Mouse (Mus musculus) stomach, embryonic 16.5 days (tissue): ENCODE measurements around the gene Psmb10. TPM values are rescaled to one million over a fixed set of nuclear protein-coding genes. Genes with fewer than 3 reads are reported as not detected.

Source experiments
- ATAC-seq: fragments of 200-750 bp; cut with Nextera tagmentation; 2 replicates; pipeline ENCODE4 v1.8.0; 2017; ENCODE audit warnings: moderate number of reproducible peaks, moderate TSS enrichment; ENCODE audit not compliant: insufficient read depth, low FRiP score
- H3K27ac ChIP-seq: fragments of 300-500 bp; sonication (generic); 2 replicates; pipeline ENCODE4 v1.5.1; 2014; ENCODE audit warnings: low read length
- H3K27me3 ChIP-seq: fragments of 300-500 bp; sonication (generic); 2 replicates; pipeline ENCODE4 v1.6.1; 2014; ENCODE audit warnings: low read length, control low read depth, mixed read lengths; ENCODE audit not compliant: control insufficient read depth, insufficient read depth
- H3K36me3 ChIP-seq: fragments of 300-500 bp; sonication (generic); 2 replicates; pipeline ENCODE4 v1.6.1; 2014; ENCODE audit warnings: low read length; ENCODE audit not compliant: control insufficient read depth, insufficient read depth
- H3K4me1 ChIP-seq: fragments of 300-500 bp; sonication (generic); 2 replicates; pipeline ENCODE4 v1.6.1; 2014; ENCODE audit warnings: low read length, control low read depth, mixed read lengths; ENCODE audit not compliant: control insufficient read depth, insufficient read depth
- H3K4me2 ChIP-seq: fragments of 300-500 bp; sonication (generic); 2 replicates; pipeline ENCODE4 v1.6.1; 2014; ENCODE audit warnings: low read depth, low read length, mixed read lengths
- H3K4me3 ChIP-seq: fragments of 300-500 bp; sonication (generic); replicated peaks from 2 replicates; pipeline ENCODE4 v1.5.1; 2014; ENCODE audit warnings: mild to moderate bottlenecking, low read length
- H3K9ac ChIP-seq: fragments of 300-500 bp; sonication (generic); 2 replicates; pipeline ENCODE4 v1.6.1; 2014; ENCODE audit warnings: low read length
- H3K9me3 ChIP-seq: fragments of 300-500 bp; sonication (generic); replicated peaks from 2 replicates; pipeline ENCODE4 v1.6.1; 2016; ENCODE audit warnings: low read length, control low read depth; ENCODE audit not compliant: control insufficient read depth
- WGBS: fragments of 180-500 bp; shearing (Covaris S2); extraction: QIAGEN DNeasy Blood & Tissue Kit; methylation state at CpG from one replicate; pipeline ENCODE4 v1.1.7; 2014; 5-methylcytosine and 5-hydroxymethylcytosine counted together
- polyA plus RNA-seq: library from polyadenylated mRNA; unstranded; fragments of >200 nt; fragmentation: Nextera tagmentation; extraction: Ambion mirVana; gene quantifications from 2 replicates; pipeline ENCODE4 v1.2.1, GENCODE M21; 2015

Psmb10 gene
- polyA plus RNA-seq, 1 experiment from 2014 or later: 59.5 TPM

DNA sequence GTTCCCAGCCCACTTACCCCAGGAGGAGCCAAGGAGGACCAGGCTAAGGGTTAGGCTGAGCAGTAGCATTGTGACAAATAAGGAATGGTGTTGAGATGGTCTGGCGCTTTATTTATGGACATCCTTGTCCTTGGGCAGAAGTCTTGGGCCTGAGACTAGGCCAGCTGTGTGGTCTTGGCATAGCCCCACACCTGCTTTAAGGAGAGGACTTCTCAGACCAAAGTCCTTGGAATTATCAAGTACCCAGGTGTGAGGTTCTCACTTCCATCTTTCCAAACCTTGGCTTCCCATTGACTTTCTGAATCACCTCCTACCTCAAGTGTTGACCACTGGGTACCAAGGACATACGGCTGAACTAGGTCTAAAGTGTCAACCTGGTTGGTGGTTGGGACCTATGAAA, 4.5 kb downstream of the Psmb10 start, which contains the start of gene Ctrl:
Gene Ctrl (minus strand): TSS at position 101 of the 400 bp plus-strand sequence.
- no peak within 1 kb of the TSS for H3K27ac ChIP-seq
- H3K9ac ChIP-seq: no peak within 1 kb of the TSS
- 0 out of 2 replicates have a peak, but pooled peaks cover 6% of the 10 kb centered on the region for H3K4me1 ChIP-seq
- no peaks in the 10 kb centered on the region for H3K9me3 ChIP-seq
- H3K4me3 ChIP-seq: no peak within 1 kb of the TSS
- no peak within 1 kb of the TSS for H3K4me2 ChIP-seq
- no peak for ATAC-seq
- no peaks in the 10 kb centered on the region for H3K36me3 ChIP-seq
- no peaks in the 10 kb centered on the region for H3K27me3 ChIP-seq
- WGBS: 86% methylated on average over 2 of the region's 2 CpGs

GRCm38 (mm10) chr8:105932525-105932924, 5.7 kb downstream of the Psmb10 start:
- 87% methylated on average over 11 of the region's 11 CpGs for WGBS

DNA sequence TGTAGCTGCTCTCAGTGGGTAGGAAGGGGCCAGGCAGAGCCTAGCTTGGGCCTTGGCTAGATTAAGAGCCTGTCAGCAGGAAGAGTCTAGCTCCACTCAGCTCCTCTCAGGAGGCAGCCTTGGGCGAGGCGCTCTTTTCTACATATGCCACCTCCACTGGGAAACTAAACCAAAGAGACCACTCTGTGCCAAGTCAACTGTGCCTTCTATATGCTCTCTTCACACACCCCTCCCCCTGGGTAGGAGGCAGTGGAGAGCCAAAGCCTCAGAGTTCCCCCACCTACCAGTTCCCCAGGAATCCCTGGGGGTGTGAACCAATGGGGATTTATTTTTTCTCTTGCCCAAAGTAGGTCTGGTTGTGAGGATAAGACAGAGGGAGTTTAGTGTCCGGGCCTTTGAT, 7.0 kb downstream of the Psmb10 start:
- WGBS: 96% methylated on average over 3 of the region's 3 CpGs
- H3K9me3 ChIP-seq: no peaks in the 10 kb centered on the region
- ATAC-seq: no peak
- no peak overlapping the region for H3K4me2 ChIP-seq
- H3K4me3 ChIP-seq: no peak overlapping the region
- no peaks in the 10 kb centered on the region for H3K36me3 ChIP-seq
- no peak overlapping the region for H3K27ac ChIP-seq
- no peaks in the 10 kb centered on the region for H3K27me3 ChIP-seq
- no peak overlapping the region for H3K9ac ChIP-seq
- 0 out of 2 replicates have a peak, but pooled peaks cover 2% of the 10 kb centered on the region for H3K4me1 ChIP-seq

More at GRCm38 (mm10) chr8:105932525-105932924, 5.7 kb downstream of the Psmb10 start:
- Histone ChIP-seq H3K9me3 (no peaks in the 10 kb centered on the region), H3K9ac (no peak overlapping the region), H3K4me3 (no peak overlapping the region), H3K27me3 (no peaks in the 10 kb centered on the region), H3K4me1 (0 out of 2 replicates have a peak, but pooled peaks cover 6% of the 10 kb centered on the region), H3K4me2 (no peak overlapping the region), H3K27ac (no peak overlapping the region), H3K36me3 (no peaks in the 10 kb centered on the region)
- ATAC-seq: no peak

DNA sequence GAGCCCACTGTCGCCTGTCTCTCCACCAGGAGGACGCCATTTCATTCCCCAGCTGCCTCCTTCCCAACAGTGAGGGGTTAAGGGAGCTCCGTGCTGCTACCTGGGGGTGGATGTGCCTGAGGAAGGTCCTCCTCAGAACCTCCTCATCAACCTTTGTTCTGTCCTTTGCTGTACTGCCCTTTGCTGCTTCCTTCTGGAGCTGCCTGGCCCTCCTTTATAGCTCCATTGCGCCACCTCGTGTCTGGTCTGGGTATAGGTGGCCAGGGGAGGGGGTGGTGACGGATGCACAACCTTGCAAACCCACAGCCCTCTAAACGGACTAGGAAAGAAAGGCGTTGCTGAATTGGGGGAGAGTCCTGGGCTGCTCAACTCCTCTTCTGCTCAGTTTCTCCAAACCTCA, 7.6 kb downstream of the Psmb10 start:
- no peaks in the 10 kb centered on the region for H3K9me3 ChIP-seq
- H3K4me2 ChIP-seq: no peak overlapping the region
- WGBS: 19% methylated on average over 8 of the region's 8 CpGs
- H3K27ac ChIP-seq: no peak overlapping the region
- no peaks in the 10 kb centered on the region for H3K4me1 ChIP-seq
- H3K4me3 ChIP-seq: no peak overlapping the region
- H3K9ac ChIP-seq: 0 out of 2 replicates have a peak overlapping the region, but pooled peaks have one; percentile 4
- peak; percentile 29; the same call in 1 of the 2 replicates for ATAC-seq
- no peaks in the 10 kb centered on the region for H3K36me3 ChIP-seq
- H3K27me3 ChIP-seq: no peaks in the 10 kb centered on the region

- Histone ChIP-seq H3K4me1 (no peaks in the 10 kb centered on the region), H3K36me3 (no peaks in the 10 kb centered on the region), H3K4me2 (no peak overlapping the region), H3K9me3 (no peaks in the 10 kb centered on the region), H3K27ac (no peak overlapping the region), H3K4me3 (no peak overlapping the region), H3K9ac (no peak overlapping the region), H3K27me3 (no peaks in the 10 kb centered on the region)
- ATAC-seq: no peak
- 57% methylated on average over 3 of the region's 3 CpGs for WGBS
Observed at GRCm38 (mm10) chr8:105925123-105925522, 13.1 kb downstream of the Psmb10 start.

- H3K4me1 ChIP-seq: no peaks in the 10 kb centered on the region
- 84% methylated on average over 3 of the region's 3 CpGs for WGBS
- no peak overlapping the region for H3K4me3 ChIP-seq
- H3K36me3 ChIP-seq: no peaks in the 10 kb centered on the region
- H3K9me3 ChIP-seq: no peaks in the 10 kb centered on the region
- ATAC-seq: no peak
- no peak overlapping the region for H3K4me2 ChIP-seq
- H3K27me3 ChIP-seq: no peaks in the 10 kb centered on the region
- no peak overlapping the region for H3K27ac ChIP-seq
- H3K9ac ChIP-seq: no peak overlapping the region
Observed at GRCm38 (mm10) chr8:105919390-105919789, 18.9 kb downstream of the Psmb10 start.

DNA sequence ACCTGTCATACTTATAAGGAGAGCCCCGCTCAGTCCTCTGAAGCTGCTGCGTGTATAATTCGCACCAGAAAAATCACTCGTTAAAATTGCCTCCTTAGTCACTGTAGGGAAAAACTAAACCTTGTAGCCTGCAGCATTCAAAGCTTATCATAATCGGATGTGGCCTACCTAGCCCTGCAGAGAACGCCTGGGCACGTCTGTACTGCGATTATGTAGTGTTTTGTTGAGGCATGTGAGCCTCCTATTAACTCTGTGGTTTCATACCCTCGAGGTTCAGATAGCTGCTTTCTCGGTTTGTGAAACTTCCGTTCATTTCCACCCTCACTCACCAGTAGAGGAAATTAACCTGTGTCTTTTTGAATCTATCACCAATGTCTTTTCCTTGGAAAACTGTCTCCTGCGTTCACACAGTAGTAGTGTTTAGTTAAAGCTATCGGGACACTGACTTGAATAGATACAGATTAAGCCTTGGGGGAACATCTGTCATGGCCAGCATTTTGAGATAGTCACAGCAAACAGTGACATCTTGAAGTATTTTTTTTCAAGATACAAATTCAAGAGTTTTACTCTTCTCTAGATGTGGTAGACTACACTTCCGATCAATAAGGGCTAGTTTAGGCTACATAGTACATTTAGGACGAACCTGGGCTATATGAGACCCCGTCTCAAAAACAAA, 37.2 kb downstream of the Psmb10 start:
- WGBS: 27% methylated on average over 16 of the region's 16 CpGs
- Histone ChIP-seq H3K27me3 (no peaks in the 10 kb centered on the region), H3K9ac (peak overlapping the region; percentile 99), H3K4me3 (peak overlapping the region; percentile 86), H3K27ac (peak overlapping the region; percentile 91), H3K4me2 (peak overlapping the region; percentile 77), H3K36me3 (no peaks in the 10 kb centered on the region), H3K9me3 (no peaks in the 10 kb centered on the region), H3K4me1 (peaks cover 8% of the 10 kb centered on the region)
- peak; percentile 1; the same call in 1 of the 2 replicates for ATAC-seq

- H3K36me3 ChIP-seq: no peaks in the 10 kb centered on the region
- H3K9me3 ChIP-seq: no peaks in the 10 kb centered on the region
- peak within 1 kb of the TSS; percentile 99 for H3K9ac ChIP-seq
- H3K4me3 ChIP-seq: peak within 1 kb of the TSS; percentile 86
- H3K27ac ChIP-seq: peak within 1 kb of the TSS; percentile 91
- ATAC-seq: peak; percentile 94
- 0% methylated on average over 68 of the region's 68 CpGs for WGBS
- H3K4me1 ChIP-seq: peaks cover 8% of the 10 kb centered on the region
- H3K27me3 ChIP-seq: no peaks in the 10 kb centered on the region
- H3K4me2 ChIP-seq: peak within 1 kb of the TSS; percentile 77
Observed at GRCm38 (mm10) chr8:105900180-105900940, 37.9 kb downstream of the Psmb10 start, which contains the start of gene Pskh1. Gene Pskh1 (plus strand): TSS chr8:105900441.
